Mouse (Mus musculus) thymus, postnatal 10 days (tissue): ENCODE measurements around the gene Ddah2.

Experiments
- DNase-seq, 2 experiments: peaks; one replicate each; pipeline ENCODE4 v3.0.0; 2021; ENCODE audit warnings: low spot score in 2 of 2

The Ddah2 gene

GRCm38 (mm10) chr17:35077285-35077684 lies 18.4 kb downstream of the Ddah2 start:
- no peak for DNase-seq

GRCm38 (mm10) chr17:35077786-35078233 lies 19.0 kb downstream of the Ddah2 start, which contains the start of gene Ly6g6d:
Gene Ly6g6d, minus strand, starts transcription at chr17:35078065.
- no peak for DNase-seq

GRCm38 (mm10) chr17:35079778-35080177 lies 20.9 kb downstream of the Ddah2 start:
- DNase-seq = no peak

- DNase-seq = no peak
These were observed 21.4 kb downstream of the Ddah2 start for GRCm38 (mm10) chr17:35080248-35080647.

- no peak for DNase-seq
These were observed 21.9 kb downstream of the Ddah2 start for GRCm38 (mm10) chr17:35080710-35081109.

- no peak for DNase-seq
These were observed 24.2 kb downstream of the Ddah2 start for GRCm38 (mm10) chr17:35082841-35083576.

- no peak for DNase-seq
These were observed 25.2 kb downstream of the Ddah2 start for GRCm38 (mm10) chr17:35083929-35084497.

GRCm38 (mm10) chr17:35085208-35085865 lies 26.5 kb downstream of the Ddah2 start, which contains the start of gene Ly6g6f:
Gene Ly6g6f, minus strand, starts transcription at chr17:35085610.
- no peak for DNase-seq

- no peak for DNase-seq
These were observed 29.3 kb downstream of the Ddah2 start for GRCm38 (mm10) chr17:35088151-35088550.

- peak; percentile 88 to 94 for DNase-seq
These were observed 30.2 kb downstream of the Ddah2 start, which contains the start of gene Abhd16a for GRCm38 (mm10) chr17:35088825-35089644. Gene Abhd16a, plus strand, starts transcription at chr17:35089263.

GRCm38 (mm10) chr17:35090166-35090932 lies 31.5 kb downstream of the Ddah2 start:
- no peak for DNase-seq

- DNase-seq = no peak
These were observed 33.8 kb downstream of the Ddah2 start for GRCm38 (mm10) chr17:35092403-35093198.

GRCm38 (mm10) chr17:35094475-35095365 lies 35.9 kb downstream of the Ddah2 start:
- DNase-seq = no peak

GRCm38 (mm10) chr17:35096597-35096996 lies 37.8 kb downstream of the Ddah2 start:
- DNase-seq = no peak

GRCm38 (mm10) chr17:35097164-35097655 lies 38.4 kb downstream of the Ddah2 start:
- no peak for DNase-seq

- no peak for DNase-seq
These were observed 41.4 kb downstream of the Ddah2 start for GRCm38 (mm10) chr17:35100196-35100765.

- no peak for DNase-seq
These were observed 42.3 kb downstream of the Ddah2 start for GRCm38 (mm10) chr17:35101161-35101560.

GRCm38 (mm10) chr17:35102299-35102698 lies 43.5 kb downstream of the Ddah2 start:
- DNase-seq = no peak
